Mouse (Mus musculus) layer of hippocampus, postnatal 14 days (tissue): ENCODE data around the gene Adgra3. TPM values are rescaled to one million over a fixed set of nuclear protein-coding genes. Genes with fewer than 3 reads are reported as not detected.

Experiments used
- DNase-seq, 2 experiments: peaks; one replicate each; pipeline ENCODE4 v3.0.0; 2021 to 2022; ENCODE audit warnings: low spot score in 2 of 2, mixed read lengths in 1 of 2
- total RNA-seq, 2 experiments: library from RNA; stranded (reverse); gene quantifications; 2 replicates each; pipeline ENCODE4 v1.2.3; 2021

Adgra3 gene
- total RNA-seq, 2 experiments from 2014 or later, result 31.5 to 31.7 TPM

- DNase-seq, result no peak
Measured at GRCm38 (mm10) chr5:49979246-49979645, 79.6 kb downstream of the Adgra3 start.

- peak; percentile 70 to 89 for DNase-seq
Measured at GRCm38 (mm10) chr5:49975971-49976370, 82.8 kb downstream of the Adgra3 start.

- no peak for DNase-seq
Measured at GRCm38 (mm10) chr5:49974211-49974610, 84.6 kb downstream of the Adgra3 start.

GRCm38 (mm10) chr5:49969660-49970059 is 89.1 kb downstream of the Adgra3 start:
- no peak for DNase-seq

GRCm38 (mm10) chr5:49967726-49968125 is 91.1 kb downstream of the Adgra3 start:
- no peak for DNase-seq

- no peak for DNase-seq
Measured at GRCm38 (mm10) chr5:49965810-49966209, 93.0 kb downstream of the Adgra3 start.

- DNase-seq, result peak; percentile 41 to 66
Measured at GRCm38 (mm10) chr5:49961478-49962431, 97.1 kb downstream of the Adgra3 start.

GRCm38 (mm10) chr5:49936354-49936753 is 122.5 kb downstream of the Adgra3 start:
- DNase-seq, result no peak

- peak in 1 of 2 experiments; percentile 12 for DNase-seq
Measured at GRCm38 (mm10) chr5:49924712-49925111, 134.1 kb downstream of the Adgra3 start.

GRCm38 (mm10) chr5:49915695-49916106 is 143.1 kb downstream of the Adgra3 start:
- DNase-seq, result peak in 1 of 2 experiments; percentile 8
